Mouse (Mus musculus): ENCODE data around the gene Akap6. TPM values are rescaled to one million over a fixed set of nuclear protein-coding genes. Genes with fewer than 3 reads are reported as not detected.

Akap6 gene
- polyA plus RNA-seq (2012; rRNA removed), result 0.59 and 0.66 TPM in 2 replicates

GRCm38 (mm10) chr12:52699146-52699545 is at the start of gene Akap6:
TSS of gene Akap6 (plus strand) at chr12:52699383.
- peaks cover 4% of the 10 kb centered on the region; the same call in 1 of the 2 replicates for H3K4me1 ChIP-seq (ENCODE audit: control insufficient read depth, insufficient read depth, low read length)
- H3K4me3 ChIP-seq (ENCODE audit: control insufficient read depth, low read depth, low read length), result no peak within 1 kb of the TSS
- no peaks in the 10 kb centered on the region for H3K27me3 ChIP-seq (ENCODE audit: control insufficient read depth, insufficient read depth, low read length)
- no peaks in the 10 kb centered on the region for H3K36me3 ChIP-seq (ENCODE audit: control insufficient read depth, insufficient read depth, low read length)
- TF ChIP-seq POLR2A (IDR thresholded peaks at IDR 0.05; ENCODE audit: control insufficient read depth, low read depth, low read length) (no peak), CTCF (IDR thresholded peaks at IDR 0.05; ENCODE audit: control insufficient read depth, insufficient read depth, insufficient replicate concordance, low read depth, low read length) (no peak)
- H3K27ac ChIP-seq (ENCODE audit: control insufficient read depth, insufficient read depth, low read depth, low read length), result no peak within 1 kb of the TSS

GRCm38 (mm10) chr12:52662907-52663790 is 36.0 kb upstream of the Akap6 start:
- H3K4me1 ChIP-seq (ENCODE audit: control insufficient read depth, insufficient read depth, low read length), result no peaks in the 10 kb centered on the region
- TF ChIP-seq CTCF (IDR thresholded peaks at IDR 0.05; ENCODE audit: control insufficient read depth, insufficient read depth, insufficient replicate concordance, low read depth, low read length) (no peak), POLR2A (IDR thresholded peaks at IDR 0.05; ENCODE audit: control insufficient read depth, low read depth, low read length) (no peak)
- H3K27me3 ChIP-seq (ENCODE audit: control insufficient read depth, insufficient read depth, low read length), result no peaks in the 10 kb centered on the region
- H3K4me3 ChIP-seq (ENCODE audit: control insufficient read depth, low read depth, low read length), result no peak overlapping the region
- no peaks in the 10 kb centered on the region for H3K36me3 ChIP-seq (ENCODE audit: control insufficient read depth, insufficient read depth, low read length)
- no peak overlapping the region for H3K27ac ChIP-seq (ENCODE audit: control insufficient read depth, insufficient read depth, low read depth, low read length)

DNA sequence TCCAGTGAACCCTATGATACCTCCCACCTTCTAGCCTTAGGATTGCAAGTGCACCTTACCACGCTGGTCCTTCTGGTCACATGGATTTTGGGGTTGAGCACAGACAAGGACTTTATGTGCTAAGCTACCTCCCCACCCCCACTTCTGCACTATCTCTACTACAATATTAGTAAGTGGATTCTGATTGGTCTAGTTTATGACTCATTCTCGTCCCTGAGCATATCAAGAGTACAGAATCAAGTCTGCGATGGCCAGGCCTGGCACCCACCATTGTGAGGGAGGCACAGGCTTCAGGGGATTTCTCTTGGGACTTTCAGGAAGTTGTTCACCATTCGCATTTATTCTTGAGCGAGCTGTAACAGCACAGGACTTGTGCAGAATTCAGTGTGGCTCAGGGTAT is 34.2 kb upstream of the Akap6 start:
- Histone ChIP-seq H3K27ac (ENCODE audit: control insufficient read depth, insufficient read depth, low read depth, low read length) (no peak overlapping the region), H3K36me3 (ENCODE audit: control insufficient read depth, insufficient read depth, low read length) (no peaks in the 10 kb centered on the region), H3K4me1 (ENCODE audit: control insufficient read depth, insufficient read depth, low read length) (no peaks in the 10 kb centered on the region), H3K27me3 (ENCODE audit: control insufficient read depth, insufficient read depth, low read length) (no peaks in the 10 kb centered on the region), H3K4me3 (ENCODE audit: control insufficient read depth, low read depth, low read length) (no peak overlapping the region)
- TF ChIP-seq CTCF (IDR thresholded peaks at IDR 0.05; ENCODE audit: control insufficient read depth, insufficient read depth, insufficient replicate concordance, low read depth, low read length), result no peak
- TF ChIP-seq POLR2A (IDR thresholded peaks at IDR 0.05; ENCODE audit: control insufficient read depth, low read depth, low read length), result no peak

GRCm38 (mm10) chr12:52671436-52671835 is 27.7 kb upstream of the Akap6 start:
- Histone ChIP-seq H3K27ac (ENCODE audit: control insufficient read depth, insufficient read depth, low read depth, low read length) (no peak overlapping the region), H3K27me3 (ENCODE audit: control insufficient read depth, insufficient read depth, low read length) (no peaks in the 10 kb centered on the region), H3K36me3 (ENCODE audit: control insufficient read depth, insufficient read depth, low read length) (no peaks in the 10 kb centered on the region), H3K4me3 (ENCODE audit: control insufficient read depth, low read depth, low read length) (no peak overlapping the region), H3K4me1 (ENCODE audit: control insufficient read depth, insufficient read depth, low read length) (0 out of 2 replicates have a peak, but pooled peaks cover 2% of the 10 kb centered on the region)
- no peak for TF ChIP-seq CTCF (IDR thresholded peaks at IDR 0.05; ENCODE audit: control insufficient read depth, insufficient read depth, insufficient replicate concordance, low read depth, low read length)
- no peak for TF ChIP-seq POLR2A (IDR thresholded peaks at IDR 0.05; ENCODE audit: control insufficient read depth, low read depth, low read length)

- TF ChIP-seq POLR2A (IDR thresholded peaks at IDR 0.05; ENCODE audit: control insufficient read depth, low read depth, low read length) (no peak), CTCF (IDR thresholded peaks at IDR 0.05; ENCODE audit: control insufficient read depth, insufficient read depth, insufficient replicate concordance, low read depth, low read length) (no peak)
- Histone ChIP-seq H3K27me3 (ENCODE audit: control insufficient read depth, insufficient read depth, low read length) (no peaks in the 10 kb centered on the region), H3K4me1 (ENCODE audit: control insufficient read depth, insufficient read depth, low read length) (0 out of 2 replicates have a peak, but pooled peaks cover 2% of the 10 kb centered on the region), H3K4me3 (ENCODE audit: control insufficient read depth, low read depth, low read length) (no peak overlapping the region), H3K36me3 (ENCODE audit: control insufficient read depth, insufficient read depth, low read length) (no peaks in the 10 kb centered on the region), H3K27ac (ENCODE audit: control insufficient read depth, insufficient read depth, low read depth, low read length) (no peak overlapping the region)
Measured at GRCm38 (mm10) chr12:52671943-52672342, 27.2 kb upstream of the Akap6 start.

GRCm38 (mm10) chr12:52673361-52673960 is 25.7 kb upstream of the Akap6 start:
- Histone ChIP-seq H3K4me3 (ENCODE audit: control insufficient read depth, low read depth, low read length) (no peak overlapping the region), H3K27me3 (ENCODE audit: control insufficient read depth, insufficient read depth, low read length) (no peaks in the 10 kb centered on the region), H3K27ac (ENCODE audit: control insufficient read depth, insufficient read depth, low read depth, low read length) (no peak overlapping the region), H3K4me1 (ENCODE audit: control insufficient read depth, insufficient read depth, low read length) (0 out of 2 replicates have a peak, but pooled peaks cover 2% of the 10 kb centered on the region), H3K36me3 (ENCODE audit: control insufficient read depth, insufficient read depth, low read length) (no peaks in the 10 kb centered on the region)
- no peak for TF ChIP-seq POLR2A (IDR thresholded peaks at IDR 0.05; ENCODE audit: control insufficient read depth, low read depth, low read length)
- TF ChIP-seq CTCF (IDR thresholded peaks at IDR 0.05; ENCODE audit: control insufficient read depth, insufficient read depth, insufficient replicate concordance, low read depth, low read length), result no peak

- no peak for TF ChIP-seq POLR2A (IDR thresholded peaks at IDR 0.05; ENCODE audit: control insufficient read depth, low read depth, low read length)
- H3K27me3 ChIP-seq (ENCODE audit: control insufficient read depth, insufficient read depth, low read length), result no peaks in the 10 kb centered on the region
- 0 out of 2 replicates have a peak, but pooled peaks cover 2% of the 10 kb centered on the region for H3K4me1 ChIP-seq (ENCODE audit: control insufficient read depth, insufficient read depth, low read length)
- H3K27ac ChIP-seq (ENCODE audit: control insufficient read depth, insufficient read depth, low read depth, low read length), result no peak overlapping the region
- H3K36me3 ChIP-seq (ENCODE audit: control insufficient read depth, insufficient read depth, low read length), result no peaks in the 10 kb centered on the region
- H3K4me3 ChIP-seq (ENCODE audit: control insufficient read depth, low read depth, low read length), result no peak overlapping the region
Measured at GRCm38 (mm10) chr12:52675010-52675409, 24.2 kb upstream of the Akap6 start.

Data from testis, adult 2 months (tissue).